Mouse (Mus musculus) heart, adult 2 months (tissue): ENCODE results near the gene Hspa4l. TPM values are rescaled to one million over a fixed set of nuclear protein-coding genes. Genes with fewer than 3 reads are reported as not detected.

ENCODE experiments used
- DNase-seq, 2 experiments: peaks; one replicate each; pipeline ENCODE4 v3.0.0; 2021
- H3K27ac ChIP-seq: fragments of 200-600 bp; 2 replicates; pipeline ENCODE4 v1.8.1; 2022
- H3K27me3 ChIP-seq: fragments of 200-500 bp; 2 replicates; pipeline ENCODE4 v1.6.1; 2012; ENCODE audit warnings: mild to moderate bottlenecking, low read length, inconsistent platforms, mixed read lengths; ENCODE audit not compliant: control insufficient read depth, insufficient read depth
- H3K36me3 ChIP-seq: fragments of 200-500 bp; 2 replicates; pipeline ENCODE4 v1.6.1; 2012; ENCODE audit warnings: low read length, inconsistent platforms; ENCODE audit not compliant: control insufficient read depth, insufficient read depth
- H3K4me1 ChIP-seq: fragments of 200-500 bp; 2 replicates; pipeline ENCODE4 v1.6.1; 2011; ENCODE audit warnings: low read length; ENCODE audit not compliant: control insufficient read depth, insufficient read depth
- H3K4me3 ChIP-seq: fragments of 200-600 bp; 2 replicates; pipeline ENCODE4 v1.8.1; 2022
- H3K79me2 ChIP-seq: fragments of 200-500 bp; replicated peaks from 2 replicates; pipeline ENCODE4 v1.6.1; 2012; ENCODE audit warnings: mild to moderate bottlenecking, inconsistent platforms, low read length, moderate library complexity, mixed read lengths; ENCODE audit not compliant: control insufficient read depth, insufficient read depth
- H3K9ac ChIP-seq: fragments of 200-500 bp; 2 replicates; pipeline ENCODE4 v1.6.1; 2012; ENCODE audit warnings: low read depth, mild to moderate bottlenecking, control low read depth, inconsistent platforms, low read length, mixed read lengths
- CTCF ChIP-seq: fragments of 200-600 bp; IDR thresholded peaks from 2 replicates; pipeline ENCODE4 v1.8.1; 2022; ENCODE audit warnings: antibody characterized with exemption, mild to moderate bottlenecking, moderate library complexity
- EP300 ChIP-seq: fragments of 200-500 bp; IDR thresholded peaks from 2 replicates; pipeline ENCODE4 v1.6.1; 2011; ENCODE audit warnings: low read depth, low read length, control low read depth; ENCODE audit not compliant: insufficient read depth
- POLR2A ChIP-seq: fragments of 200-500 bp; IDR thresholded peaks from 2 replicates; pipeline ENCODE4 v1.6.1; 2011; ENCODE audit warnings: mild to moderate bottlenecking, low read depth, low read length, control low read depth; ENCODE audit not compliant: insufficient read depth
- WGBS: fragments of 180-500 bp; shearing (Covaris S2); methylation state at CpG from one replicate; pipeline ENCODE4 v1.1.7; 2018; 5-methylcytosine and 5-hydroxymethylcytosine counted together
- intact Hi-C: fragments of 180-260 bp; cut with DNase I; formaldehyde crosslinking; loops from one replicate; pipeline ENCODE4 v1.15.1; 2025
- polyA plus RNA-seq: library from polyadenylated mRNA; depleted of rRNA; stranded (reverse); fragments of >200 nt; gene quantifications from 2 replicates; pipeline ENCODE4 v1.2.3, GENCODE M21; 2012
- total RNA-seq, 2 experiments: library from RNA; stranded (reverse); gene quantifications; 2 replicates each; pipeline ENCODE4 v1.2.3; 2021

Gene Hspa4l
- total and polyA plus RNA-seq, 3 experiments = 6.8 to 55.4 (median 52.9) TPM

GRCm38 (mm10) chr3:40716056-40716455 is 28.2 kb upstream of the Hspa4l start:
- H3K4me3 ChIP-seq = no peak overlapping the region
- TF ChIP-seq POLR2A = no peak
- no peak for TF ChIP-seq CTCF
- TF ChIP-seq EP300 = no peak
- no peak for DNase-seq
- no peaks in the 10 kb centered on the region for H3K36me3 ChIP-seq
- H3K4me1 ChIP-seq = no peaks in the 10 kb centered on the region
- no peaks in the 10 kb centered on the region for H3K79me2 ChIP-seq
- 56% methylated on average over 1 of the region's 1 CpGs for WGBS
- intact Hi-C loops = no loop called here
- H3K27me3 ChIP-seq = no peaks in the 10 kb centered on the region
- no peak overlapping the region for H3K9ac ChIP-seq
- H3K27ac ChIP-seq = no peak overlapping the region

DNA sequence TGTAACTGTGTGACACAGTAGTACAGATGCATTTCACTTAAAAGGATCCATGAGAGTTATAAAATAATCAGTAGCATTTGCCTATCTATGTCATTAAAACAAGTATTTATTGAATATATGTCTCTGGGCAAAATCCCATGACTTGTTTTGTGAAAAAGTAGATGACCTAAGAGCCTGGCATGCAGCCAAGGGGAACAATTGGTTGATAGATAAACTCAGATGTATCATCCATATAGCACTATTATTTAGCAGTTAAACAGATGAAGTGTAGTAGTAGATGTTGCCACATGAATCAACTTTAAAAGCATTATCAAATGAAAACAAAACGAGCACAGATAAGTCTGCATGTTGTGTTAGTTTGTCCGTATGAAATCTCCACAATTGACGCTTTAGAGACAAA is 25.3 kb upstream of the Hspa4l start:
- no peak for TF ChIP-seq POLR2A
- TF ChIP-seq CTCF = no peak
- no peak for TF ChIP-seq EP300
- Histone ChIP-seq H3K9ac (no peak overlapping the region), H3K79me2 (no peaks in the 10 kb centered on the region), H3K4me1 (no peaks in the 10 kb centered on the region), H3K4me3 (no peak overlapping the region), H3K27ac (no peak overlapping the region), H3K36me3 (no peaks in the 10 kb centered on the region), H3K27me3 (no peaks in the 10 kb centered on the region)
- DNase-seq = no peak
- WGBS = 38% methylated on average over 3 of the region's 3 CpGs
- intact Hi-C loops = no loop called here

- DNase-seq = no peak
- intact Hi-C loops = no loop called here
- Histone ChIP-seq H3K4me3 (no peak overlapping the region), H3K36me3 (no peaks in the 10 kb centered on the region), H3K27me3 (no peaks in the 10 kb centered on the region), H3K9ac (no peak overlapping the region), H3K4me1 (no peaks in the 10 kb centered on the region), H3K27ac (no peak overlapping the region), H3K79me2 (no peaks in the 10 kb centered on the region)
- 72% methylated on average over 6 of the region's 6 CpGs for WGBS
- no peak for TF ChIP-seq CTCF
- TF ChIP-seq POLR2A = no peak
- no peak for TF ChIP-seq EP300
These were observed 5.8 kb upstream of the Hspa4l start for GRCm38 (mm10) chr3:40738381-40738912.

DNA sequence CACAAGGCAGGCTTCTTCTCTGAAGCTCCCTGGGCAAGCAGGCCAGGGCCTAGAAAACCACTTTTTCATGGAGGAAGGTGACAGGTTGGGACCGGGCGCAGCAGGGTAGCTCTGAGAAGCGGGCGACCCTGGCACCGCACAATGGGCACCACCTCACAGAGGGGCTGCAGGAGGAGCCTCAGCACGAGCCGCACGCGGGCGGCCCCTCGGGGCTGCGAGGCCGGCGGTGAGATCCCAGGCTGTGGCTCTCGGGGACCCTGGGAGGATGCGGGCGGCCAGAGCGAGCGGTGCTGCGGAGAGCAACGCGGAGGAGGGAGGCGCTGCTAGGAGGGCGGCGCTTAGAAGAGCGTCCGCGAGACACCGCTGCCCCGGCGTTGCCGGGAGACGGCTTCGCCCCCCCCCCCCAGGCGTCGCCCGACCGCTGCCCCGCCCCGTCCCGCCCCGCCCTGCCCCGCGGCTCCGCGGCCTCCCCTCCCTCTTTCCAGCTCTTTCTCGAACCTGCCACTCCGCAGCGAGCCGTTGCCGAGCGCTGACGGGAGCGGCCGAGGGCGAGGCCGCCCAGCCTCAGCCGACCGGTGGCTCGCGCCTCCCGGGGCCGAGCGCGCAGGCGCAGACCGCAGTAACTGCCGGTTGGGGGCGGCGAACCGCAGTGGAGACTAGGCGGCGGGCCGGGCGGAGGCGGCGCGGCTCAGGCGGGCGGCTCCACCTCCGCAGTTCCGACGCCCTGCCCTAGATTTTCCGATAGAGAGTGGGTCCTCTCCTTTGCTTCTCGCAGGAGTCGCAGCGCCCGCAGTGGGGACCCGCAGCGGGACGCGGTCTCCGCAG is 753 bp downstream of the Hspa4l start:
- Histone ChIP-seq H3K36me3 (no peaks in the 10 kb centered on the region; the same call in 1 of the 2 replicates), H3K4me3 (peak overlapping the region; percentile 97), H3K9ac (peak overlapping the region; percentile 93), H3K27ac (peak overlapping the region; percentile 90), H3K79me2 (no peaks in the 10 kb centered on the region), H3K27me3 (no peaks in the 10 kb centered on the region), H3K4me1 (peaks cover 6% of the 10 kb centered on the region)
- under 1% methylated on average over 80 of the region's 93 CpGs for WGBS
- TF ChIP-seq POLR2A (peak; percentile 46; the same call in 1 of the 2 replicates), EP300 (no peak), CTCF (peak; percentile 24)
- intact Hi-C loops = loop anchor here (2.0 to 5.0 kb wide), 3 partner anchors 202 to 337 kb away; partner anchors contain the start of genes Larp1b and Pgrmc2
- peak; percentile 96 for DNase-seq

- H3K36me3 ChIP-seq = no peaks in the 10 kb centered on the region; the same call in 1 of the 2 replicates
- peaks cover 6% of the 10 kb centered on the region for H3K4me1 ChIP-seq
- no peak for TF ChIP-seq POLR2A
- TF ChIP-seq CTCF = no peak
- no peak for TF ChIP-seq EP300
- DNase-seq = no peak
- no peaks in the 10 kb centered on the region for H3K79me2 ChIP-seq
- WGBS = 2% methylated on average over 37 of the region's 37 CpGs
- no peaks in the 10 kb centered on the region for H3K27me3 ChIP-seq
- intact Hi-C loops = loop anchor here (2.0 to 5.0 kb wide), 4 partner anchors 53 to 336 kb away; partner anchors contain the start of genes Larp1b and Pgrmc2
- peak overlapping the region; percentile 90 for H3K27ac ChIP-seq
- H3K9ac ChIP-seq = peak overlapping the region; percentile 93
- peak overlapping the region; percentile 97 for H3K4me3 ChIP-seq
These were observed 1.6 kb downstream of the Hspa4l start for GRCm38 (mm10) chr3:40745661-40746547.
